Mouse (Mus musculus) limb, embryonic 12.5 days (tissue): ENCODE measurements around the gene Olfr247. TPM values are rescaled to one million over a fixed set of nuclear protein-coding genes. Genes with fewer than 3 reads are reported as not detected.

Experiments
- polyA plus RNA-seq: library from polyadenylated mRNA; unstranded; fragments of >200 nt; fragmentation: Nextera tagmentation; extraction: Ambion mirVana; gene quantifications from 2 replicates; pipeline ENCODE4 v1.2.1, GENCODE M21; 2016

The Olfr247 gene
- polyA plus RNA-seq, 1 experiment from 2014 or later, result not detected

Other genes starting within 250 kb of the Olfr247 start
- gene Olfr805, start 246.8 kb downstream of the Olfr247 start, polyA plus RNA-seq, result not detected in 2 replicates
- not detected in 2 replicates for gene Olfr806, start 234.2 kb downstream of the Olfr247 start, polyA plus RNA-seq
- not detected in 2 replicates for gene Olfr807, start 218.3 kb downstream of the Olfr247 start, polyA plus RNA-seq
- not detected in 2 replicates for gene Olfr808, start 210.7 kb downstream of the Olfr247 start, polyA plus RNA-seq
- not detected in 2 replicates for gene Olfr809, start 201.5 kb downstream of the Olfr247 start, polyA plus RNA-seq
- gene Olfr810, start 181.2 kb downstream of the Olfr247 start, polyA plus RNA-seq, result not detected in 2 replicates
- gene Olfr811, start 171.7 kb downstream of the Olfr247 start, polyA plus RNA-seq, result not detected in 2 replicates
- not detected in 2 replicates for gene Olfr812, start 130.0 kb downstream of the Olfr247 start, polyA plus RNA-seq
- gene Olfr813, start 120.8 kb downstream of the Olfr247 start, polyA plus RNA-seq, result not detected in 2 replicates
- gene Olfr814, start 96.3 kb downstream of the Olfr247 start, polyA plus RNA-seq, result not detected in 2 replicates
- gene Olfr815, start 70.3 kb downstream of the Olfr247 start, polyA plus RNA-seq, result not detected in 2 replicates
- gene Olfr816, start 60.5 kb downstream of the Olfr247 start, polyA plus RNA-seq, result not detected in 2 replicates
- gene Olfr818, start 27.0 kb downstream of the Olfr247 start, polyA plus RNA-seq, result not detected in 2 replicates
- gene Olfr819, start 8.9 kb downstream of the Olfr247 start, polyA plus RNA-seq, result not detected in 2 replicates
- gene Gm10310, start 8.9 kb upstream of the Olfr247 start, polyA plus RNA-seq, result not detected in 2 replicates
- not detected in 2 replicates for gene Olfr820, start 36.5 kb upstream of the Olfr247 start, polyA plus RNA-seq
- not detected in 2 replicates for gene Olfr821, start 54.2 kb upstream of the Olfr247 start, polyA plus RNA-seq
- gene Olfr822, start 95.1 kb upstream of the Olfr247 start, polyA plus RNA-seq, result not detected in 2 replicates
- gene Olfr823, start 139.2 kb upstream of the Olfr247 start, polyA plus RNA-seq, result not detected in 2 replicates
- gene Olfr824, start 153.9 kb upstream of the Olfr247 start, polyA plus RNA-seq, result not detected in 2 replicates
- gene Olfr825, start 190.6 kb upstream of the Olfr247 start, polyA plus RNA-seq, result not detected in 2 replicates
- gene Olfr826, start 208.0 kb upstream of the Olfr247 start, polyA plus RNA-seq, result not detected in 2 replicates
- gene Olfr827, start 238.3 kb upstream of the Olfr247 start, polyA plus RNA-seq, result not detected in 2 replicates